Mouse (Mus musculus) embryo, embryonic 11.5 days (tissue): ENCODE measurements around the gene Coq10b.

Experiments
- DNase-seq: peaks from one replicate; pipeline ENCODE4 v3.0.0-alpha.2; 2012; ENCODE audit warnings: low read depth, low spot score

The Coq10b gene

DNA sequence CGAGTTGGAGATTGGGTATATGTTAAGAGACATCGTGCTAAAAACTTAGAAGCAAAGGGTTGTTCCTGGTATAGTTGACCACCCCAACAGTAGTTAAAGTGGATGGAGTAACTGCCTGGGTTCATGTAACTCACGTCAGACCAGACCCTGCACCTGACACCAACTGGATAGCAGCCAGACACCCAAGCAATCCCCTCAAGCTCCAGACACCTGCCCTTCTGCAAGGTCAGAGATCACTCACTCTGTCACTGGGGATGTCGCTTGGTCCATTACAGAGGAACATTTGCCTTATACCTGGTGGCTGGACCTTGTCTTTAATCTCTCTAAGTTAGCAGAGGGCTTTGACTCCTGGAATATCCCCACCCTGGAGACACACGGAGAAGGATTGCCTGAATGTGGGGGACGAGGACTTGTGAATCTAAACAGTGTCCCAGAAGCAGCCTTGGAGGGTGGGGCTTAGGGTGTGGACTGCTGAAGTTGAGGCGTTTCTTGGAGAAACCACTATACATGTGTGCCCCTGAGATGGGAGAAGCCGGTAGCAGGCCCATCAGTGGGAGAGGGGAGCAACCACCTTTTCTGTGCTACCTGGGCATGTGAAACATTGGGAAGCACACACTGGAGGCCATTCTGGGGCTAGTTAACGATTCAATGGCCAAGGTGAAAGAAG, 54.5 kb downstream of the Coq10b start:
- no peak for DNase-seq

DNA sequence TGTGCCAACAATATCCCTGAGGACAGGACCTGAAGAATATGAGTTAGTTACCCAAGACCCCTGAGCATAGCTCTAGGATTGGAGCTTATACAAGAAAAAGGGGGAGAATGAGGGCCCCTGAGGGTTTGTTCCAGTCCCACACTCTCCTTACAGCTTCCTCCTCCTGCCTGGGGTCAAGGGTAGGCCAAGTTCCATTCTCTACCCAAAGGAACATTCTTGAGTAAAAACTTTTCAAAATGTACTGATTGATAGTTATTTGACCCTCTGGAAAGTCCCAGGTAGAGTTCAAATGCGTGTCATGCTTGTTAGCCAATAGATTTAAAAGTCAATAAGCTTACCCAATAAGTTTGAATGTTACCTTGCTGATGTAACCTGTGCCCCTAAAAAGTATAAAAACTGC, 55.1 kb downstream of the Coq10b start:
- no peak for DNase-seq

DNA sequence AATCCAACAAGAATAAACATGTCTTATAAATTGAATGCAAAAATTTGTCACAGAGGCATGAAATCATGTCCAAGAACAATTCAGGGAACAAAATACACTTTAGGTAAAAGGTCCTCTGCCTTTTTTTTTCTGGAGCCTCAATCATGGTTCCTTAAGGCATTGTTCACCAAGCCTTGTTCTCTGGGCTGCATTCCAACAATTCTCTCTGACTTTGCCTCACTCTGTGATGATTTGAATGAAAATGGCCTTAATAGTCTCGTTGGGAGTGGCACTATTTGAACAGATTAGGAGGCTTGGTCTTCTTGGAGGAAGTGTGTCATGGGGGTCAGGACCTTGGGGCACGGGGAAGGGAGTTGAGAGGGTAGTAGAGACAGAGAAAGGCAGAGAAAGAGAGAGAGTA, 55.9 kb downstream of the Coq10b start:
- DNase-seq: no peak

DNA sequence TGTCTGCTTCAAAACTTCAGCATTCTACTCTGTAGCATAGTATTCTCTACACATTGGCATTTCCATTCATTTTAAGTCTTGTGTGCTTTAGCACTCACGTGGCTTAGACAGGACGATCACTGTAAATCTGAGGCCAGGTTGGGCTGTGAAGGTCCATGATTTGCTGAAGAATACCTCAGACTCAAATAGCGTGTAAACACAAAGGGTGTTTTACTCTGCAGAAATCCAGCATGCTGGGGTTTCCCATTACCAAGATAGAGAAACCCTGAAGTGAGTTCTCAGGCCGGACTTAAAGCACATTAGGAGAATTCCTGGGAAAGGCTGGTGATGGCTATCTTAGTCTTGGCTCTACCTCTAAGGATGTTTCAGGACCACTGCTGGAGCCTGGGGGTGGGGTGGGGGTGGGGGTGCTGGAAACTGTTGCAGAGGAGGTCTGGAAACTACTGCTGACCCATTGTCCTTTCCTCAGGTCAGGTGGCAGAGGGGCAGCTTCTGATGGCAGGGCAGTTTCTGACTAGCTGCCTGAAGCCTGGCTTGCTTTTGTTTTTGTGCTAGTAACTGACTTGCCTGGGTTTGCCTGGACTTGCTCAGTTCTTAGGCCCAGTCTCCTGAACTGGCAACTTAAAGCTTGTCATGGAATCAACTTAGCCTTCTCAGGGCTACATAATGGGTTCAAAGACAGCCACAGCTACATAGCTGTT, 56.6 kb downstream of the Coq10b start:
- DNase-seq: no peak
